Mouse (Mus musculus) adrenal gland, postnatal 36 days (tissue): Measurements from ENCODE around the gene Phf21a. TPM values are rescaled to one million over a fixed set of nuclear protein-coding genes. Genes with fewer than 3 reads are reported as not detected.

Experiments used
- DNase-seq, 2 experiments: peaks; one replicate each; pipeline ENCODE4 v3.0.0; 2021; ENCODE audit warnings: mixed read lengths in 1 of 2
- total RNA-seq, 2 experiments: library from RNA; stranded (reverse); gene quantifications; 2 replicates each; pipeline ENCODE4 v1.2.3; 2021

Gene Phf21a
- total RNA-seq, 2 experiments from 2014 or later = 60.6 to 74.1 TPM

- peak in 1 of 2 experiments; percentile 20 for DNase-seq
These were observed 138.8 kb downstream of the Phf21a start for GRCm38 (mm10) chr2:92231706-92232105.

- no peak for DNase-seq
These were observed 141.9 kb downstream of the Phf21a start for GRCm38 (mm10) chr2:92234768-92235332.

GRCm38 (mm10) chr2:92240299-92240698, 147.4 kb downstream of the Phf21a start:
- DNase-seq = no peak

GRCm38 (mm10) chr2:92240816-92241215, 147.9 kb downstream of the Phf21a start:
- no peak for DNase-seq

- DNase-seq = no peak
These were observed 148.4 kb downstream of the Phf21a start for GRCm38 (mm10) chr2:92241317-92241716.

GRCm38 (mm10) chr2:92246112-92246511, 153.2 kb downstream of the Phf21a start:
- DNase-seq = no peak

GRCm38 (mm10) chr2:92247711-92248110, 154.8 kb downstream of the Phf21a start:
- no peak for DNase-seq

GRCm38 (mm10) chr2:92250472-92250871, 157.6 kb downstream of the Phf21a start:
- DNase-seq = no peak

- DNase-seq = no peak
These were observed 160.9 kb downstream of the Phf21a start for GRCm38 (mm10) chr2:92253777-92254176.

- DNase-seq = no peak
These were observed 163.2 kb downstream of the Phf21a start for GRCm38 (mm10) chr2:92256141-92256540.

- DNase-seq = no peak
These were observed 164.5 kb downstream of the Phf21a start for GRCm38 (mm10) chr2:92257372-92257956.

- no peak for DNase-seq
These were observed 167.0 kb downstream of the Phf21a start for GRCm38 (mm10) chr2:92259924-92260323.

GRCm38 (mm10) chr2:92266100-92266617, 173.2 kb downstream of the Phf21a start:
- DNase-seq = no peak

- DNase-seq = no peak
These were observed 176.3 kb downstream of the Phf21a start for GRCm38 (mm10) chr2:92269227-92269626.

GRCm38 (mm10) chr2:92272510-92272909, 179.6 kb downstream of the Phf21a start:
- no peak for DNase-seq

GRCm38 (mm10) chr2:92273101-92273801, 180.3 kb downstream of the Phf21a start:
- DNase-seq = peak in 1 of 2 experiments; percentile 9

- DNase-seq = no peak
These were observed 180.9 kb downstream of the Phf21a start for GRCm38 (mm10) chr2:92273802-92274183.

GRCm38 (mm10) chr2:92277787-92278186, 184.9 kb downstream of the Phf21a start:
- DNase-seq = no peak

- DNase-seq = no peak
These were observed 185.7 kb downstream of the Phf21a start for GRCm38 (mm10) chr2:92278663-92279062.

- DNase-seq = no peak
These were observed 186.5 kb downstream of the Phf21a start for GRCm38 (mm10) chr2:92279398-92279797.

- peak; percentile 50 to 67 for DNase-seq
These were observed 192.7 kb downstream of the Phf21a start for GRCm38 (mm10) chr2:92285597-92285996.

- no peak for DNase-seq
These were observed 196.4 kb downstream of the Phf21a start for GRCm38 (mm10) chr2:92289335-92289734.

GRCm38 (mm10) chr2:92291526-92291925, 198.6 kb downstream of the Phf21a start:
- DNase-seq = peak; percentile 10 to 13
